Mouse (Mus musculus) liver, embryonic 14.5 days (tissue): ENCODE data around the gene Cdan1. TPM values are rescaled to one million over a fixed set of nuclear protein-coding genes. Genes with fewer than 3 reads are reported as not detected.

Experiments used
- ATAC-seq: fragments of 200-750 bp; cut with Nextera tagmentation; 2 replicates; pipeline ENCODE4 v1.8.0; 2017; ENCODE audit warnings: moderate number of reproducible peaks, mild to moderate bottlenecking, moderate library complexity; ENCODE audit not compliant: insufficient read depth
- DNase-seq, 3 experiments: peaks; one replicate each; pipeline ENCODE4 v3.0.0-alpha.2; 2012 to 2013; ENCODE audit warnings: low read depth in 3 of 3, low spot score in 3 of 3
- H3K27ac ChIP-seq: fragments of 300-500 bp; sonication (generic); 2 replicates; pipeline ENCODE4 v1.5.1; 2014; ENCODE audit warnings: moderate library complexity, mild to moderate bottlenecking, control low read depth, inconsistent platforms
- H3K27me3 ChIP-seq: fragments of 300-500 bp; sonication (generic); 2 replicates; pipeline ENCODE4 v1.6.1; 2014; ENCODE audit warnings: mild to moderate bottlenecking, low read length, moderate library complexity; ENCODE audit not compliant: control insufficient read depth, insufficient read depth
- H3K36me3 ChIP-seq: fragments of 300-500 bp; sonication (generic); replicated peaks from 2 replicates; pipeline ENCODE4 v1.6.1; 2014; ENCODE audit warnings: low read depth; ENCODE audit not compliant: control insufficient read depth, insufficient read depth
- H3K4me1 ChIP-seq, 2 experiments: fragments of 200-500 bp in 1 of 2; fragments of 300-500 bp in 1 of 2; sonication (generic) in 1 of 2; replicated peaks; 2 replicates each; pipeline ENCODE4 v1.6.1; 2012 to 2014; ENCODE audit warnings: antibody characterized with exemption in 1 of 2, inconsistent platforms in 1 of 2, low read length in 1 of 2; ENCODE audit not compliant: control insufficient read depth in 2 of 2, insufficient read depth in 2 of 2
- H3K4me2 ChIP-seq: fragments of 300-500 bp; sonication (generic); 2 replicates; pipeline ENCODE4 v1.6.1; 2014; ENCODE audit warnings: low read depth, mild to moderate bottlenecking, control low read depth, moderate library complexity
- H3K4me3 ChIP-seq, 2 experiments: fragments of 200-500 bp in 1 of 2; fragments of 300-500 bp in 1 of 2; sonication (generic) in 1 of 2; 2 replicates each; pipeline ENCODE4 v1.5.1; 2012 to 2014; ENCODE audit warnings: low read depth in 2 of 2, low read length in 2 of 2, mild to moderate bottlenecking in 2 of 2, control low read depth in 1 of 2, inconsistent platforms in 1 of 2, moderate library complexity in 1 of 2; ENCODE audit not compliant: insufficient read depth in 1 of 2
- H3K9ac ChIP-seq: fragments of 300-500 bp; sonication (generic); replicated peaks from 2 replicates; pipeline ENCODE4 v1.6.1; 2014; ENCODE audit warnings: mild to moderate bottlenecking, control low read depth, moderate library complexity
- H3K9me3 ChIP-seq: fragments of 300-500 bp; sonication (generic); 2 replicates; pipeline ENCODE4 v1.6.1; 2016; ENCODE audit warnings: low read length, mixed read lengths; ENCODE audit not compliant: control insufficient read depth
- CTCF ChIP-seq: IDR thresholded peaks from 2 replicates; pipeline ENCODE4 v1.5.1; 2016; ENCODE audit warnings: antibody characterized with exemption, low read depth, control low read depth
- EP300 ChIP-seq: IDR thresholded peaks from 2 replicates; pipeline ENCODE4 v1.6.1; 2016; ENCODE audit warnings: antibody characterized with exemption, low read depth
- WGBS: fragments of 180-500 bp; shearing (Covaris S2); extraction: QIAGEN DNeasy Blood & Tissue Kit; methylation state at CpG from one replicate; pipeline ENCODE4 v1.1.7; 2014; ENCODE audit not compliant: insufficient replicate concordance; 5-methylcytosine and 5-hydroxymethylcytosine counted together
- polyA plus RNA-seq, 2 experiments: library from polyadenylated mRNA; depleted of rRNA in 1 of 2; stranded (reverse) in 1 of 2; unstranded in 1 of 2; fragments of >200 nt; fragmentation: Nextera tagmentation in 1 of 2; extraction: Ambion mirVana in 1 of 2; gene quantifications; 2 replicates each; pipeline versions ENCODE4 v1.2.1 to v1.2.3; 2012 to 2014

The Cdan1 gene
- polyA plus RNA-seq, 2 experiments, result 6.1 to 13.7 TPM

- H3K36me3 ChIP-seq, result peaks cover 44% of the 10 kb centered on the region
- no peak for ATAC-seq
- 3% methylated on average over 23 of the region's 23 CpGs for WGBS
Observed at GRCm38 (mm10) chr2:120729775-120730585, 119.9 kb downstream of the Cdan1 start.

DNA sequence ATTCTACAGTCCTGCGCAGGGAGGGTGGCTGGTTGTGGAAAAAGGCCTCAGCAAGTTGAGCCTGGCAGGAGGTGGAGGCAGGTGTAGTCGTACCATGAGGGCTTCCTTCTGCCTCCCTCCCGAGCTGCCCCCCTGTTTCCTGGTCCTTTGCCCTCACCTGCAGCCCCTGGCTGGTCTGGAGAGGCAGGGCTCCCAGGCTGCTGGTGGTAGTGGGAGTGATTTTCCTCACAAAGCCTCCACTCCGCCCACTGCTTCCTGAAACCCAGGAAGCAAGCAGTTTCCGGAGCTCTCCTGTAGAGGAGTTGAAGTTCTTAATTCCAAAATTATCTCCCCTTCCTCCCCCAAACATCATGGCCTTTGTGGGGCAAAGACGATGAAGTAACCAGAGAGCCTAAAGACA lies 125.8 kb downstream of the Cdan1 start:
- H3K27ac ChIP-seq, result no peak overlapping the region
- H3K9ac ChIP-seq, result no peak overlapping the region
- H3K9me3 ChIP-seq, result no peaks in the 10 kb centered on the region
- peaks cover 95% of the 10 kb centered on the region for H3K36me3 ChIP-seq
- TF ChIP-seq CTCF (no peak), EP300 (no peak)
- no peak overlapping the region for H3K4me2 ChIP-seq
- no peaks in the 10 kb centered on the region for H3K27me3 ChIP-seq
- no peak overlapping the region for H3K4me3 ChIP-seq
- no peak for DNase-seq
- no peak for ATAC-seq
- H3K4me1 ChIP-seq, result peaks cover 5 to 12% of the 10 kb centered on the region in 2 experiments
- WGBS, result 67% methylated on average over 6 of the region's 6 CpGs

More at GRCm38 (mm10) chr2:120729775-120730585, 119.9 kb downstream of the Cdan1 start:
- Histone ChIP-seq H3K4me2 (peak overlapping the region; percentile 69), H3K27ac (peak overlapping the region; percentile 88; the same call in 1 of the 2 replicates), H3K4me3 (peak overlapping the region; percentile 85 to 100), H3K4me1 (peaks cover 19% of the 10 kb centered on the region in 2 experiments), H3K27me3 (no peaks in the 10 kb centered on the region), H3K9ac (peak overlapping the region; percentile 99), H3K9me3 (no peaks in the 10 kb centered on the region)
- no peak for TF ChIP-seq EP300
- 0 out of 2 replicates have a peak, but pooled peaks have one; percentile 19 for TF ChIP-seq CTCF
- peak; percentile 35 to 44 (median 37) for DNase-seq

GRCm38 (mm10) chr2:120723621-120724020 lies 126.3 kb downstream of the Cdan1 start:
- H3K4me1 ChIP-seq, result peaks cover 0 to 10% of the 10 kb centered on the region in 2 experiments; a peak in 2 of 4 replicates
- no peak overlapping the region for H3K9ac ChIP-seq
- ATAC-seq (no peak), DNase-seq (no peak)
- TF ChIP-seq EP300 (no peak), CTCF (no peak)
- no peaks in the 10 kb centered on the region for H3K27me3 ChIP-seq
- H3K27ac ChIP-seq, result no peak overlapping the region
- WGBS, result 66% methylated on average over 4 of the region's 4 CpGs
- no peaks in the 10 kb centered on the region for H3K9me3 ChIP-seq
- peaks cover 96% of the 10 kb centered on the region for H3K36me3 ChIP-seq
- no peak overlapping the region for H3K4me3 ChIP-seq
- H3K4me2 ChIP-seq, result no peak overlapping the region

GRCm38 (mm10) chr2:120722491-120722890 lies 127.4 kb downstream of the Cdan1 start:
- Histone ChIP-seq H3K4me2 (no peak overlapping the region), H3K4me3 (no peak overlapping the region), H3K9me3 (no peaks in the 10 kb centered on the region), H3K27me3 (no peaks in the 10 kb centered on the region), H3K4me1 (peaks cover 0 to 10% of the 10 kb centered on the region in 2 experiments; a peak in 2 of 4 replicates), H3K9ac (no peak overlapping the region), H3K27ac (no peak overlapping the region), H3K36me3 (peaks cover 96% of the 10 kb centered on the region)
- DNase-seq, result no peak
- 83% methylated on average over 8 of the region's 8 CpGs for WGBS
- no peak for ATAC-seq
- TF ChIP-seq EP300, result no peak
- no peak for TF ChIP-seq CTCF

- Histone ChIP-seq H3K27ac (no peak overlapping the region), H3K36me3 (peaks cover 94% of the 10 kb centered on the region), H3K4me3 (no peak overlapping the region), H3K9ac (no peak overlapping the region), H3K4me2 (no peak overlapping the region), H3K9me3 (no peaks in the 10 kb centered on the region), H3K4me1 (peaks cover 0 to 10% of the 10 kb centered on the region in 2 experiments; a peak in 2 of 4 replicates), H3K27me3 (no peaks in the 10 kb centered on the region)
- 84% methylated on average over 2 of the region's 2 CpGs for WGBS
- TF ChIP-seq CTCF (no peak), EP300 (no peak)
- DNase-seq (no peak), ATAC-seq (no peak)
Observed at GRCm38 (mm10) chr2:120721911-120722310, 128.0 kb downstream of the Cdan1 start.
